Mouse (Mus musculus): ENCODE measurements around the gene Ptx3. TPM values are rescaled to one million over a fixed set of nuclear protein-coding genes. Genes with fewer than 3 reads are reported as not detected.

The Ptx3 gene
- polyA plus RNA-seq (2015; fragmentation: Nextera tagmentation; extraction: Ambion mirVana) = 0.32 and 0.37 TPM in 2 replicates

DNA sequence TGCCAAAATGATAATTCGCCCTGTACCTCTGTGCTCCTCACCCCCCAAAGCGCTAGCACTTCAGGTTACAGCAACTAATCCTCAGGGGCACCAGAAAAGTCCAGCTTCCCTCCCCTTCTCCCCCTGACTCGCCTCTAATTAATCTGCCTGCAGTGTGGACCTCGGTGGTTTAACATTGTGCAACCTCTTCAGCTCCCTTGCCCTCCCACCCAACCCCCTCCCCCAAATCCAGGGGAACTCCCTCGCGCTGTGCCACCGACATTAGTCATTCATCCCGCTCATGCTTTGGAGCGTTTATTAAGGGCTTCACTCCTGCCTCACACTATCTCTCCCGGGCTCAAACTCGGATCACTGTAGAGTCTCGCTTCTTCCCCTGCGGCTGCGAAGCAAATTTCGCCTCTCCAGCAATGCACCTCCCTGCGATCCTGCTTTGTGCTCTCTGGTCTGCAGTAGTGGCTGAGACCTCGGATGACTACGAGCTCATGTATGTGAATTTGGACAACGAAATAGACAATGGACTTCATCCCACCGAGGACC, at the start of gene Ptx3:
Gene Ptx3 (plus strand): TSS at position 256 of the 537 bp plus-strand sequence.
- H3K4me3 ChIP-seq (replicated peaks) = peak within 1 kb of the TSS; percentile 43
- no peak for DNase-seq
- ATAC-seq (ENCODE audit: low read depth) = no peak
- peak within 1 kb of the TSS; percentile 29; the same call in 1 of the 2 replicates for H3K9ac ChIP-seq
- H3K9me3 ChIP-seq (replicated peaks) = no peaks in the 10 kb centered on the region
- H3K36me3 ChIP-seq = no peaks in the 10 kb centered on the region
- H3K4me2 ChIP-seq = peak within 1 kb of the TSS; percentile 60
- H3K4me1 ChIP-seq (replicated peaks) = no peaks in the 10 kb centered on the region
- peaks cover 45% of the 10 kb centered on the region for H3K27me3 ChIP-seq
- 3% methylated on average over 20 of the region's 20 CpGs for WGBS (ENCODE audit: insufficient replicate concordance)
- H3K27ac ChIP-seq = no peak within 1 kb of the TSS

DNA sequence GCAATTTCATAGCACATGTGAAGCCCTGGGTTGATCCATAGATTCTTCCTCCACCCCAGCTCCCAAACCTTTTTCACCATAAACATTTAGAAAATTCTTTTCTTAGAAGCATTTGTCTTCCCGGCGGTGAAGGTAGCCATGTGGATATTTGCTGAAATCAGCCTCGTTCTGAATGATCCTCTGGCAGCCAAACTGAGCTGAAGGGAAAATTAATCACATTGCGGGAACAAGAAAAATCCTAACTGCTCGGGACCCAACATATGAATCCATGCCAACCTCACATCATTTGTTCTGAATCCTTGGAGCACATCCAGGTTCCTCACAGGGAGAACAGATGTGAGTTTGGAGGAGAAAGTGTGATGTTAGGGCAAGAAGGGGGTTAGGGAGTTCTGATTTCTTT, 46.8 kb upstream of the Ptx3 start:
- WGBS (ENCODE audit: insufficient replicate concordance) = 70% methylated on average over 5 of the region's 5 CpGs
- H3K36me3 ChIP-seq = no peaks in the 10 kb centered on the region
- ATAC-seq (ENCODE audit: low read depth) (no peak), DNase-seq (no peak)
- no peak overlapping the region for H3K9ac ChIP-seq
- no peak overlapping the region for H3K27ac ChIP-seq
- H3K27me3 ChIP-seq = no peaks in the 10 kb centered on the region
- H3K4me1 ChIP-seq (replicated peaks) = no peaks in the 10 kb centered on the region
- no peaks in the 10 kb centered on the region for H3K9me3 ChIP-seq (replicated peaks)
- H3K4me2 ChIP-seq = no peak overlapping the region
- no peak overlapping the region for H3K4me3 ChIP-seq (replicated peaks)

DNA sequence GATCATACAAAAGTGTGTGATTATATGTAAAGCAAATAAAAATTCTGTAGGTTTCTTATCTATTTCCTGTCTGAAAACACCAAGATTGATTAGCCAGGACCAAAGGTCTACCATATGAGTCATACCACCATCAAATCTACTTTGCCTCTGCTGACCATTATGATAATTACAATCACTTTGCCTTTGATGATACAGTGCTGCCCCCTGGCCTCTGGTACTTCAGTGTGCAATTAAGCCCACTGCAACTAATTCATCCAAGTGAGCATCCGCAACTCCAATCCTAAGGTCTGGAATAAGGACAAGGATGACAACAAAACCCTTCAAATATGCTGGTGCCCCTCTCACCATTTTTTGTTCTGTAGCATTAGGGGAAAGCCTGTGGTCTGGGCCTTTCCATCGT, 40.1 kb upstream of the Ptx3 start:
- Histone ChIP-seq H3K27me3 (no peaks in the 10 kb centered on the region), H3K9me3 (replicated peaks) (no peaks in the 10 kb centered on the region), H3K4me3 (replicated peaks) (no peak overlapping the region), H3K4me1 (replicated peaks) (no peaks in the 10 kb centered on the region), H3K4me2 (no peak overlapping the region), H3K9ac (no peak overlapping the region), H3K27ac (no peak overlapping the region), H3K36me3 (no peaks in the 10 kb centered on the region)
- 53% methylated on average over 2 of the region's 2 CpGs for WGBS (ENCODE audit: insufficient replicate concordance)
- DNase-seq = no peak
- ATAC-seq (ENCODE audit: low read depth) = no peak

- ATAC-seq (ENCODE audit: low read depth) (no peak), DNase-seq (no peak)
- H3K4me1 ChIP-seq (replicated peaks) = no peaks in the 10 kb centered on the region
- H3K4me2 ChIP-seq = no peak overlapping the region
- H3K9me3 ChIP-seq (replicated peaks) = no peaks in the 10 kb centered on the region
- H3K9ac ChIP-seq = no peak overlapping the region
- no peak overlapping the region for H3K4me3 ChIP-seq (replicated peaks)
- no peak overlapping the region for H3K27ac ChIP-seq
- no peaks in the 10 kb centered on the region for H3K27me3 ChIP-seq
- 57% methylated on average over 3 of the region's 3 CpGs for WGBS (ENCODE audit: insufficient replicate concordance)
- H3K36me3 ChIP-seq = no peaks in the 10 kb centered on the region
These were observed 25.7 kb upstream of the Ptx3 start for GRCm38 (mm10) chr3:66193910-66194562.

GRCm38 (mm10) chr3:66208836-66209573, 10.7 kb upstream of the Ptx3 start:
- no peaks in the 10 kb centered on the region for H3K4me1 ChIP-seq (replicated peaks)
- no peak overlapping the region for H3K27ac ChIP-seq
- H3K4me2 ChIP-seq = no peak overlapping the region
- no peak for ATAC-seq (ENCODE audit: low read depth)
- H3K36me3 ChIP-seq = no peaks in the 10 kb centered on the region
- H3K9me3 ChIP-seq (replicated peaks) = no peaks in the 10 kb centered on the region
- no peak overlapping the region for H3K4me3 ChIP-seq (replicated peaks)
- no peaks in the 10 kb centered on the region for H3K27me3 ChIP-seq
- WGBS (ENCODE audit: insufficient replicate concordance) = 70% methylated on average over 4 of the region's 4 CpGs
- no peak overlapping the region for H3K9ac ChIP-seq
- DNase-seq = no peak

DNA sequence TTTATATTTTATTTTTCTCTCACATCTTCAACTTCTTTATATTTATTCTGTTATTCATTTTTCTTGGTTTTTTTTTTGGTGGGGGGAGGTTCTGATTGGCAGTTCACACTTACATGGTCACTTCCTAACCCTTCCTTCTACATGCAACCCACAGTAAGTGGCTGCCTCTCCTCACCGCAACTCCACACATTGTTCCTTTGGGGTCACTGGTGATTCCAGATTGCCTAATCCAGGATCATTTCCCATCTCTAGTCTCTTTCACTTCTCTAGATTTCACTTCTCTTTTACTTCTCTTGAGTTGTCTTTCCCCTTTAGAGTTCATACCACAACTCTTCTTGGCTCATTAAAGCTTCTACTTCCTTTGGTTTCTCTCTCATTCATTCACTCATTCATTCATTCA, 6.2 kb upstream of the Ptx3 start:
- H3K4me3 ChIP-seq (replicated peaks) = no peak overlapping the region
- H3K9ac ChIP-seq = no peak overlapping the region
- ATAC-seq (ENCODE audit: low read depth) (no peak), DNase-seq (no peak)
- peaks cover 3% of the 10 kb centered on the region; the same call in 1 of the 2 replicates for H3K27me3 ChIP-seq
- no peaks in the 10 kb centered on the region for H3K36me3 ChIP-seq
- no peak overlapping the region for H3K4me2 ChIP-seq
- H3K9me3 ChIP-seq (replicated peaks) = no peaks in the 10 kb centered on the region
- WGBS (ENCODE audit: insufficient replicate concordance) = 94% methylated on average over 1 of the region's 1 CpGs
- H3K27ac ChIP-seq = no peak overlapping the region
- no peaks in the 10 kb centered on the region for H3K4me1 ChIP-seq (replicated peaks)

DNA sequence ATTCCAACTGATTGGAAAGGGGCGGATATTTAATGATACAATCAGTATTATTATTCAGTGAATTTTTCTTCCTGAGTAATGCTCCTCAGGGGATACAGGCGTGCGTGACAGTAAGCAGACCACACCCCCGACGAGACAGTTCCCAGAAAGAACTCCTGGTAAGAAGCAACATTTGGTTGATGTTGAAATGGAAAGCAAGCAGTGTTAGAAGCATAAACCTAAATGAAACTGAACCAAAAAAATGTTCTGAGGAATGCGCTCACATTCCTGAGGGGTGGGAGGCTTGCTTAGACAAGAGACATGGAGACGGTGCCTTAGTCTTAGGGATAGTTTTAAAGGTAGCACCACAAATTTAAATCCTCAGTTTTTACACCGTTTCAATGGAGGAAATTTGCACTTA, 4.0 kb upstream of the Ptx3 start:
- H3K9me3 ChIP-seq (replicated peaks) = no peaks in the 10 kb centered on the region
- peaks cover 24% of the 10 kb centered on the region for H3K27me3 ChIP-seq
- no peak for DNase-seq
- WGBS (ENCODE audit: insufficient replicate concordance) = 65% methylated on average over 8 of the region's 8 CpGs
- H3K9ac ChIP-seq = no peak overlapping the region
- no peak overlapping the region for H3K27ac ChIP-seq
- H3K36me3 ChIP-seq = no peaks in the 10 kb centered on the region
- no peak overlapping the region for H3K4me3 ChIP-seq (replicated peaks)
- ATAC-seq (ENCODE audit: low read depth) = no peak
- H3K4me2 ChIP-seq = no peak overlapping the region
- H3K4me1 ChIP-seq (replicated peaks) = no peaks in the 10 kb centered on the region

DNA sequence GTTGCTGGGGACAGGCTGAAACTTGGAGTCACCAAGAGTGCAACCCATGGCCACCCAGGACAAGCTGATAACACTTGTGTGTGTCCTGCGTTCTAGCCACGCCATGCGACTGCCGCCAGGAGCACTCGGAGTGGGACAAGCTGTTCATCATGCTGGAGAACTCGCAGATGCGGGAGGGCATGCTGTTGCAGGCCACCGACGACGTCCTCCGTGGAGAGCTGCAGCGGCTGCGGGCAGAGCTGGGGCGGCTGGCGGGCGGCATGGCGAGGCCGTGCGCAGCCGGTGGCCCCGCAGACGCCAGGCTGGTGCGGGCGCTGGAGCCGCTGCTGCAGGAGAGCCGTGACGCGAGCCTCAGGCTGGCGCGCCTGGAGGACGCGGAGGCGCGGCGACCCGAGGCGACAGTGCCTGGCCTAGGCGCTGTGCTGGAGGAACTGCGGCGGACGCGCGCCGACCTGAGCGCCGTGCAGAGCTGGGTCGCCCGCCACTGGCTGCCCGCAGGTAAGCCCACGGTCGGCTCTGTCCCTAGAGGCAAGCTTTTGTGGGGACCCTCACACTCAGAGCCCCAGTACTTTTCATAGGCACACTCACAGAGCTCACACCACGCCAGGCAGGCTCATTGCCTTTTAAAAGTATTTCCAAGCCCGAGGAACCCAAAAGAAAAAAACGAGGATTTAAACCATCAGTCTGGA, 988 bp downstream of the Ptx3 start:
- Histone ChIP-seq H3K4me3 (replicated peaks) (peak overlapping the region; percentile 43), H3K4me1 (replicated peaks) (no peaks in the 10 kb centered on the region), H3K36me3 (no peaks in the 10 kb centered on the region), H3K4me2 (peak overlapping the region; percentile 60), H3K9ac (peak overlapping the region; percentile 29; the same call in 1 of the 2 replicates), H3K9me3 (replicated peaks) (no peaks in the 10 kb centered on the region), H3K27me3 (peaks cover 45% of the 10 kb centered on the region), H3K27ac (no peak overlapping the region)
- ATAC-seq (ENCODE audit: low read depth) (0 out of 2 replicates have a peak, but pooled peaks have one; percentile 41), DNase-seq (no peak)
- WGBS (ENCODE audit: insufficient replicate concordance) = under 1% methylated on average over 47 of the region's 54 CpGs

GRCm38 (mm10) chr3:66221243-66221611, 1.5 kb downstream of the Ptx3 start:
- Histone ChIP-seq H3K27ac (no peak overlapping the region), H3K4me3 (replicated peaks) (peak overlapping the region; percentile 43), H3K36me3 (no peaks in the 10 kb centered on the region), H3K4me1 (replicated peaks) (no peaks in the 10 kb centered on the region), H3K4me2 (peak overlapping the region; percentile 60), H3K9me3 (replicated peaks) (no peaks in the 10 kb centered on the region), H3K9ac (no peak overlapping the region), H3K27me3 (peaks cover 45% of the 10 kb centered on the region)
- 5% methylated on average over 11 of the region's 11 CpGs for WGBS (ENCODE audit: insufficient replicate concordance)
- ATAC-seq (ENCODE audit: low read depth) (no peak), DNase-seq (no peak)

GRCm38 (mm10) chr3:66224931-66225537, 5.3 kb downstream of the Ptx3 start:
- 72% methylated on average over 15 of the region's 15 CpGs for WGBS (ENCODE audit: insufficient replicate concordance)
- Histone ChIP-seq H3K4me2 (no peak overlapping the region), H3K27me3 (peaks cover 28% of the 10 kb centered on the region), H3K9me3 (replicated peaks) (no peaks in the 10 kb centered on the region), H3K36me3 (no peaks in the 10 kb centered on the region), H3K27ac (no peak overlapping the region), H3K4me3 (replicated peaks) (no peak overlapping the region), H3K4me1 (replicated peaks) (no peaks in the 10 kb centered on the region), H3K9ac (no peak overlapping the region)
- ATAC-seq (ENCODE audit: low read depth) (no peak), DNase-seq (no peak)

Data from liver, embryonic 13.5 days (tissue).